Comparison of ENCODE assay signal across 14 mouse cellular contexts in genomic region chr12:16222836-16223450, GRCm38 (mm10).
A peak's percentile ranks its signal among the peaks of the same experiment; 100 is the strongest.
DNase-seq lines count a peak whose midpoint lies in the region; ATAC-seq lines count a peak whose summit lies in the region.
"Had no signal": no experiment of that assay in that cellular context is flagged by ENCODE, and none has a peak within 500 bp of the region (broad histone marks: within the 10 kb centered on the region; RNA-seq: fewer than 3 reads in every experiment).

No protein-coding gene starts in this region.

- H3K4me3 ChIP-seq in kidney, embryonic 14.5 days (ENCODE audit: low read length): no peak overlapping the region
- H3K4me3 ChIP-seq: embryonic facial prominence, embryonic 12.5 days; midbrain, embryonic 10.5 days; neural tube, embryonic 15.5 days had no signal

- WGBS in kidney, embryonic 14.5 days: 83% methylated on average over 9 of the region's 9 CpGs

- no peaks in the 10 kb centered on the region for H3K27me3 ChIP-seq in kidney, embryonic 14.5 days (ENCODE audit: control insufficient read depth, insufficient read depth, low read length)
- H3K27me3 ChIP-seq: embryonic facial prominence, embryonic 12.5 days; neural tube, embryonic 15.5 days had no signal

- H3K36me3 ChIP-seq in kidney, embryonic 14.5 days (ENCODE audit: control insufficient read depth, insufficient read depth, low read length): no peaks in the 10 kb centered on the region
- H3K36me3 ChIP-seq: embryonic facial prominence, embryonic 12.5 days; midbrain, embryonic 10.5 days; neural tube, embryonic 15.5 days had no signal

- intact Hi-C loops in heart, postnatal 25 days (cut with DNase I): loop anchor here (5.0 kb wide), 3 partner anchors 66 to 309 kb away; no protein-coding TSS in a partner anchor
- intact Hi-C loops in heart, postnatal 14 days (cut with DNase I): loop anchor here (1.0 to 10.0 kb wide), 3 partner anchors 38 to 292 kb away; no protein-coding TSS in a partner anchor

- H3K9me3 ChIP-seq in kidney, embryonic 14.5 days (ENCODE audit: control insufficient read depth, low read length): no peaks in the 10 kb centered on the region
- H3K9me3 ChIP-seq: embryonic facial prominence, embryonic 12.5 days; midbrain, embryonic 10.5 days; neural tube, embryonic 15.5 days had no signal

- H3K27ac ChIP-seq in kidney, embryonic 14.5 days (ENCODE audit: low read depth, low read length): no peak overlapping the region
- H3K27ac ChIP-seq: embryonic facial prominence, embryonic 12.5 days; midbrain, embryonic 10.5 days; neural tube, embryonic 15.5 days had no signal

- no peak overlapping the region for H3K9ac ChIP-seq in kidney, embryonic 14.5 days (ENCODE audit: low read depth, low read length)
- H3K9ac ChIP-seq: embryonic facial prominence, embryonic 12.5 days; neural tube, embryonic 15.5 days had no signal

- H3K4me2 ChIP-seq in kidney, embryonic 14.5 days (replicated peaks; ENCODE audit: low read depth, low read length): no peak overlapping the region
- H3K4me2 ChIP-seq: embryonic facial prominence, embryonic 12.5 days; neural tube, embryonic 15.5 days had no signal

- no peak for ATAC-seq in kidney, embryonic 14.5 days (ENCODE audit: low FRiP score, low TSS enrichment)

- no peaks in the 10 kb centered on the region for H3K4me1 ChIP-seq in kidney, embryonic 14.5 days (ENCODE audit: control insufficient read depth, insufficient read depth, low read length)
- H3K4me1 ChIP-seq: embryonic facial prominence, embryonic 12.5 days; midbrain, embryonic 10.5 days; neural tube, embryonic 15.5 days had no signal

- peak; percentile 90 for DNase-seq in heart, adult 11 months
- DNase-seq in heart, postnatal 25 days (ENCODE audit: low spot score): no peak
- peak; percentile 55 for DNase-seq in retina, postnatal 1 day
- DNase-seq in retina, embryonic 14.5 days (ENCODE audit: low spot score): no peak
- DNase-seq in cerebellum, postnatal 14 days: peak; percentile 18 to 59
- DNase-seq in heart, postnatal 14 days: peak; percentile 23 to 33
- DNase-seq: adrenal gland, postnatal 25 days; gastrocnemius, postnatal 10 days; kidney, postnatal 14 days; thymus, postnatal 4 days had no signal

Comparison
In these comparisons a context has a peak if more than half of its experiments do, and no peak if none do; other contexts are left out.
1. DNase-seq: peak in heart, adult 11 months (single experiment), retina, postnatal 1 day (single experiment), cerebellum, postnatal 14 days (2 of 2) and heart, postnatal 14 days (2 of 2); none in heart, postnatal 25 days (single experiment) and retina, embryonic 14.5 days (single experiment).